Mouse (Mus musculus) neural tube, embryonic 15.5 days (tissue): ENCODE data around the gene Pin1. TPM values are rescaled to one million over a fixed set of nuclear protein-coding genes. Genes with fewer than 3 reads are reported as not detected.
A peak's percentile ranks its signal among the peaks of the same experiment; 100 is the strongest.

Experiments used
- ATAC-seq: fragments of 200-750 bp; cut with Nextera tagmentation; 2 replicates; pipeline ENCODE4 v1.8.0; 2017; ENCODE audit warnings: mild to moderate bottlenecking, moderate TSS enrichment, moderate library complexity; ENCODE audit not compliant: low FRiP score
- H3K27ac ChIP-seq: fragments of 300-500 bp; sonication (generic); replicated peaks from 2 replicates; pipeline ENCODE4 v1.5.1; 2015; ENCODE audit warnings: mild to moderate bottlenecking, inconsistent platforms
- H3K27me3 ChIP-seq: fragments of 300-500 bp; sonication (generic); replicated peaks from 2 replicates; pipeline ENCODE4 v1.6.1; 2015; ENCODE audit warnings: inconsistent platforms
- H3K36me3 ChIP-seq: fragments of 300-500 bp; sonication (generic); 2 replicates; pipeline ENCODE4 v1.6.1; 2015; ENCODE audit warnings: inconsistent platforms
- H3K4me1 ChIP-seq: fragments of 300-500 bp; sonication (generic); 2 replicates; pipeline ENCODE4 v1.6.1; 2015; ENCODE audit warnings: inconsistent platforms
- H3K4me2 ChIP-seq: fragments of 300-500 bp; sonication (generic); 2 replicates; pipeline ENCODE4 v1.6.1; 2015; ENCODE audit warnings: inconsistent platforms, mild to moderate bottlenecking, moderate library complexity
- H3K4me3 ChIP-seq: fragments of 300-500 bp; sonication (generic); replicated peaks from 2 replicates; pipeline ENCODE4 v1.5.1; 2015; ENCODE audit warnings: mild to moderate bottlenecking, inconsistent platforms
- H3K9ac ChIP-seq: fragments of 300-500 bp; sonication (generic); replicated peaks from 2 replicates; pipeline ENCODE4 v1.6.1; 2015; ENCODE audit warnings: mild to moderate bottlenecking, inconsistent platforms
- H3K9me3 ChIP-seq: fragments of 300-500 bp; sonication (generic); replicated peaks from 2 replicates; pipeline ENCODE4 v1.6.1; 2016; ENCODE audit warnings: inconsistent platforms
- WGBS: fragments of 180-500 bp; shearing (Covaris S2); methylation state at CpG from one replicate; pipeline ENCODE4 v1.1.7; 2015; ENCODE audit warnings: mixed read lengths; 5-methylcytosine and 5-hydroxymethylcytosine counted together
- polyA plus RNA-seq: library from polyadenylated mRNA; unstranded; fragments of >200 nt; fragmentation: Nextera tagmentation; extraction: Ambion mirVana; gene quantifications from 2 replicates; pipeline ENCODE4 v1.2.1, GENCODE M21; 2015

The Pin1 gene
- polyA plus RNA-seq, 1 experiment from 2014 or later = 71.6 TPM

- Histone ChIP-seq H3K27me3 (no peaks in the 10 kb centered on the region), H3K4me1 (peaks cover 49% of the 10 kb centered on the region), H3K36me3 (peaks cover 47% of the 10 kb centered on the region), H3K4me3 (no peak overlapping the region), H3K4me2 (no peak overlapping the region), H3K9ac (peak overlapping the region; percentile 20), H3K9me3 (no peaks in the 10 kb centered on the region), H3K27ac (peak overlapping the region; percentile 83)
- 31% methylated on average over 8 of the region's 8 CpGs for WGBS
- ATAC-seq = peak; percentile 14; the same call in 1 of the 2 replicates
Measured at GRCm38 (mm10) chr9:20662874-20663273, 11.0 kb downstream of the Pin1 start.

GRCm38 (mm10) chr9:20663956-20664355 is 12.1 kb downstream of the Pin1 start:
- peak overlapping the region; percentile 83 for H3K27ac ChIP-seq
- H3K4me3 ChIP-seq = no peak overlapping the region
- H3K27me3 ChIP-seq = no peaks in the 10 kb centered on the region
- 44% methylated on average over 2 of the region's 2 CpGs for WGBS
- peaks cover 49% of the 10 kb centered on the region for H3K4me1 ChIP-seq
- peak; percentile 48 for ATAC-seq
- no peak overlapping the region; the same call in 1 of the 2 replicates for H3K9ac ChIP-seq
- H3K9me3 ChIP-seq = no peaks in the 10 kb centered on the region
- H3K36me3 ChIP-seq = peaks cover 51% of the 10 kb centered on the region
- no peak overlapping the region for H3K4me2 ChIP-seq

GRCm38 (mm10) chr9:20664366-20664765 is 12.5 kb downstream of the Pin1 start:
- peak; percentile 29 for ATAC-seq
- peaks cover 48% of the 10 kb centered on the region for H3K36me3 ChIP-seq
- no peak overlapping the region; the same call in 1 of the 2 replicates for H3K9ac ChIP-seq
- 4% methylated on average over 2 of the region's 2 CpGs for WGBS
- H3K4me2 ChIP-seq = no peak overlapping the region
- no peak overlapping the region for H3K4me3 ChIP-seq
- no peaks in the 10 kb centered on the region for H3K27me3 ChIP-seq
- peak overlapping the region; percentile 83 for H3K27ac ChIP-seq
- peaks cover 49% of the 10 kb centered on the region for H3K4me1 ChIP-seq
- no peaks in the 10 kb centered on the region for H3K9me3 ChIP-seq

GRCm38 (mm10) chr9:20664982-20665637 is 13.2 kb downstream of the Pin1 start:
- Histone ChIP-seq H3K27me3 (no peaks in the 10 kb centered on the region), H3K4me2 (no peak overlapping the region), H3K9me3 (no peaks in the 10 kb centered on the region), H3K4me3 (no peak overlapping the region), H3K4me1 (peaks cover 49% of the 10 kb centered on the region), H3K9ac (no peak overlapping the region), H3K27ac (peak overlapping the region; percentile 83), H3K36me3 (peaks cover 43% of the 10 kb centered on the region)
- WGBS = 53% methylated on average over 5 of the region's 5 CpGs
- ATAC-seq = peak; percentile 6; the same call in 1 of the 2 replicates

- H3K4me3 ChIP-seq = no peak overlapping the region
- no peaks in the 10 kb centered on the region for H3K27me3 ChIP-seq
- no peak overlapping the region for H3K9ac ChIP-seq
- no peaks in the 10 kb centered on the region for H3K9me3 ChIP-seq
- no peak for ATAC-seq
- peaks cover 49% of the 10 kb centered on the region for H3K4me1 ChIP-seq
- 6% methylated on average over 8 of the region's 8 CpGs for WGBS
- peaks cover 41% of the 10 kb centered on the region for H3K36me3 ChIP-seq
- H3K27ac ChIP-seq = peak overlapping the region; percentile 83
- no peak overlapping the region for H3K4me2 ChIP-seq
Measured at GRCm38 (mm10) chr9:20665925-20666324, 14.0 kb downstream of the Pin1 start.

- WGBS = 21% methylated on average over 7 of the region's 7 CpGs
- Histone ChIP-seq H3K4me2 (no peak overlapping the region), H3K4me1 (peaks cover 49% of the 10 kb centered on the region), H3K9ac (no peak overlapping the region), H3K27ac (no peak overlapping the region), H3K4me3 (no peak overlapping the region), H3K36me3 (peaks cover 41% of the 10 kb centered on the region), H3K27me3 (no peaks in the 10 kb centered on the region), H3K9me3 (no peaks in the 10 kb centered on the region)
- no peak for ATAC-seq
Measured at GRCm38 (mm10) chr9:20666510-20667034, 14.7 kb downstream of the Pin1 start.

- Histone ChIP-seq H3K9me3 (no peaks in the 10 kb centered on the region), H3K4me1 (peaks cover 37% of the 10 kb centered on the region), H3K27ac (no peak overlapping the region), H3K9ac (no peak overlapping the region), H3K4me2 (no peak overlapping the region), H3K36me3 (peaks cover 29% of the 10 kb centered on the region), H3K4me3 (no peak overlapping the region), H3K27me3 (no peaks in the 10 kb centered on the region)
- no peak for ATAC-seq
- 95% methylated on average over 22 of the region's 22 CpGs for WGBS
Measured at GRCm38 (mm10) chr9:20668065-20668464, 16.2 kb downstream of the Pin1 start.

- ATAC-seq = no peak
- no peaks in the 10 kb centered on the region for H3K27me3 ChIP-seq
- H3K4me3 ChIP-seq = no peak overlapping the region
- H3K9me3 ChIP-seq = no peaks in the 10 kb centered on the region
- H3K36me3 ChIP-seq = peaks cover 36% of the 10 kb centered on the region
- H3K4me2 ChIP-seq = no peak overlapping the region
- 74% methylated on average over 16 of the region's 16 CpGs for WGBS
- H3K27ac ChIP-seq = no peak overlapping the region
- H3K9ac ChIP-seq = no peak overlapping the region
- no peaks in the 10 kb centered on the region for H3K4me1 ChIP-seq
Measured at GRCm38 (mm10) chr9:20672047-20672446, 20.2 kb downstream of the Pin1 start.

- no peak overlapping the region for H3K27ac ChIP-seq
- H3K4me3 ChIP-seq = no peak overlapping the region
- no peak overlapping the region for H3K9ac ChIP-seq
- H3K9me3 ChIP-seq = no peaks in the 10 kb centered on the region
- no peak for ATAC-seq
- no peaks in the 10 kb centered on the region for H3K27me3 ChIP-seq
- peaks cover 16% of the 10 kb centered on the region for H3K4me1 ChIP-seq
- no peak overlapping the region for H3K4me2 ChIP-seq
- H3K36me3 ChIP-seq = peaks cover 12% of the 10 kb centered on the region
- 89% methylated on average over 12 of the region's 12 CpGs for WGBS
Measured at GRCm38 (mm10) chr9:20677892-20678291, 26.0 kb downstream of the Pin1 start.

- no peak overlapping the region for H3K4me2 ChIP-seq
- no peaks in the 10 kb centered on the region; the same call in 1 of the 2 replicates for H3K36me3 ChIP-seq
- no peak for ATAC-seq
- 38% methylated on average over 9 of the region's 9 CpGs for whole genome bisulfite sequencing
- no peaks in the 10 kb centered on the region for H3K27me3 ChIP-seq
- peaks cover 16% of the 10 kb centered on the region for H3K4me1 ChIP-seq
- peak overlapping the region; percentile 10; the same call in 1 of the 2 replicates for H3K27ac ChIP-seq
- no peak overlapping the region for H3K9ac ChIP-seq
- H3K4me3 ChIP-seq = no peak overlapping the region
- H3K9me3 ChIP-seq = no peaks in the 10 kb centered on the region
Measured at GRCm38 (mm10) chr9:20680378-20680958, 28.6 kb downstream of the Pin1 start.

- WGBS = 56% methylated on average over 7 of the region's 7 CpGs
- peak; percentile 50 for ATAC-seq
- no peak overlapping the region for H3K4me2 ChIP-seq
- H3K9ac ChIP-seq = no peak overlapping the region
- no peaks in the 10 kb centered on the region; the same call in 1 of the 2 replicates for H3K36me3 ChIP-seq
- peaks cover 16% of the 10 kb centered on the region for H3K4me1 ChIP-seq
- no peaks in the 10 kb centered on the region for H3K27me3 ChIP-seq
- H3K4me3 ChIP-seq = no peak overlapping the region
- peak overlapping the region; percentile 35; the same call in 1 of the 2 replicates for H3K27ac ChIP-seq
- H3K9me3 ChIP-seq = no peaks in the 10 kb centered on the region
Measured at GRCm38 (mm10) chr9:20681546-20682388, 29.9 kb downstream of the Pin1 start.
